Mouse (Mus musculus) midbrain, embryonic 14.5 days (tissue): ENCODE results near the gene Fam207a. TPM values are rescaled to one million over a fixed set of nuclear protein-coding genes. Genes with fewer than 3 reads are reported as not detected.

Source experiments
- ATAC-seq: fragments of 200-750 bp; cut with Nextera tagmentation; 2 replicates; pipeline ENCODE4 v1.8.0; 2017; ENCODE audit warnings: moderate number of reproducible peaks, moderate library complexity; ENCODE audit not compliant: low FRiP score, low TSS enrichment
- DNase-seq: peaks from one replicate; pipeline ENCODE4 v3.0.0-alpha.2; 2015
- H3K27ac ChIP-seq: fragments of 300-500 bp; sonication (generic); replicated peaks from 2 replicates; pipeline ENCODE4 v1.5.1; 2014; ENCODE audit warnings: mild to moderate bottlenecking, low read depth, low read length, moderate library complexity
- H3K27me3 ChIP-seq: fragments of 300-500 bp; sonication (generic); 2 replicates; pipeline ENCODE4 v1.6.1; 2014; ENCODE audit warnings: low read length, control low read depth, mixed read lengths; ENCODE audit not compliant: control insufficient read depth, insufficient read depth
- H3K36me3 ChIP-seq: fragments of 300-500 bp; sonication (generic); 2 replicates; pipeline ENCODE4 v1.6.1; 2014; ENCODE audit warnings: low read length, control low read depth; ENCODE audit not compliant: control insufficient read depth, insufficient read depth
- H3K4me1 ChIP-seq: fragments of 300-500 bp; sonication (generic); 2 replicates; pipeline ENCODE4 v1.6.1; 2014; ENCODE audit warnings: mild to moderate bottlenecking, antibody characterized with exemption, low read length, control low read depth; ENCODE audit not compliant: control insufficient read depth, insufficient read depth
- H3K4me2 ChIP-seq: fragments of 300-500 bp; sonication (generic); 2 replicates; pipeline ENCODE4 v1.6.1; 2014; ENCODE audit warnings: mild to moderate bottlenecking, low read length, moderate library complexity
- H3K4me3 ChIP-seq: fragments of 300-500 bp; sonication (generic); replicated peaks from 2 replicates; pipeline ENCODE4 v1.5.1; 2014; ENCODE audit warnings: low read depth, low read length
- H3K9ac ChIP-seq: fragments of 300-500 bp; sonication (generic); replicated peaks from 2 replicates; pipeline ENCODE4 v1.6.1; 2014; ENCODE audit warnings: mild to moderate bottlenecking, low read length, moderate library complexity
- H3K9me3 ChIP-seq: fragments of 300-500 bp; sonication (generic); 2 replicates; pipeline ENCODE4 v1.6.1; 2016; ENCODE audit warnings: low read length, control low read depth, mixed read lengths; ENCODE audit not compliant: control insufficient read depth
- WGBS: fragments of 180-500 bp; shearing (Covaris S2); extraction: QIAGEN DNeasy Blood & Tissue Kit; methylation state at CpG from one replicate; pipeline ENCODE4 v1.1.7; 2014; 5-methylcytosine and 5-hydroxymethylcytosine counted together
- polyA plus RNA-seq: library from polyadenylated mRNA; unstranded; fragments of >200 nt; fragmentation: Nextera tagmentation; extraction: Ambion mirVana; gene quantifications from 2 replicates; pipeline ENCODE4 v1.2.1, GENCODE M21; 2014

Gene Fam207a
- polyA plus RNA-seq, 1 experiment from 2014 or later, result 41.2 TPM

DNA sequence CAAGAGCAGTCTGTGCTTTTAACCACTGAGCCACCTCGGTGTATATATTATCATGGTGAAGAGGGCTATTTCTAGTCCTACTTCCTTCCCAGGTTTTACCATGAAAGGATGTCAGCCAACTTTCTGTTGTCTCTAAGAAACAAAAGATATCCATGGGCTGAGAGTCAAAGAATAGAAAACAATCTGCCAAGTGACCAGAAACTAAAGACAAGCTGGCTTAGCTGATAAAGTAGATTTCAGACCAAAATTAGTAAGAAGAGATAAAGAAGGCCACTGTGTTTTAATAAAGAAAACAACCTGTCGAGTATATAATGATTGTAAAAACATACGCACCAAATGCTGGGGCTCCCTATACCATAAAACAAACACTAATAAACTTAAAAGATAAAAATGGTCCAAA lies 38.7 kb downstream of the Fam207a start:
- Histone ChIP-seq H3K4me2 (no peak overlapping the region), H3K9ac (no peak overlapping the region), H3K36me3 (no peaks in the 10 kb centered on the region), H3K4me3 (no peak overlapping the region), H3K27me3 (no peaks in the 10 kb centered on the region), H3K4me1 (no peaks in the 10 kb centered on the region), H3K27ac (no peak overlapping the region), H3K9me3 (no peaks in the 10 kb centered on the region)
- WGBS, result 90% methylated on average over 3 of the region's 3 CpGs
- no peak for ATAC-seq
- DNase-seq, result no peak

DNA sequence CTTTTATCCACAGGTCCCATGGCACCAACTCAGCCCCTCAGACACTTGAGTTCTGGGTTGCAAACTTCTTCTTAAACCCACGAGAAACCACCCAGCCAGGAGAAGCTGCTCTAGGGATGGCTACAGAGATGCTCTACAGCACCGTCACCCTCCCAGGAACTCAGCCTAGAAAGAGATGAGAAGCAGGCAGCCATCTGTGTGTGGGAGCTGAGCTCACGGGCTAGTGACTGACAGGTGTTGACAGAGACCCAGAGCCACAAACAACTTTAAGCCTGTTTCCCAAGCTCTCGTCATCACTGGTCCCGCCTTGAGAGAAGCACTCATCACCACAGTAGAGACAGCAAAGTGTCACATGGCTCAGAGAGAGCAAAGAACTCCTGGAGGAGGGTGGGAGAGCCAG lies 43.4 kb downstream of the Fam207a start:
- Histone ChIP-seq H3K9ac (no peak overlapping the region), H3K9me3 (no peaks in the 10 kb centered on the region), H3K4me2 (no peak overlapping the region), H3K36me3 (no peaks in the 10 kb centered on the region), H3K27ac (no peak overlapping the region), H3K27me3 (no peaks in the 10 kb centered on the region), H3K4me3 (no peak overlapping the region), H3K4me1 (no peaks in the 10 kb centered on the region)
- DNase-seq, result no peak
- ATAC-seq, result no peak
- 84% methylated on average over 5 of the region's 5 CpGs for WGBS

DNA sequence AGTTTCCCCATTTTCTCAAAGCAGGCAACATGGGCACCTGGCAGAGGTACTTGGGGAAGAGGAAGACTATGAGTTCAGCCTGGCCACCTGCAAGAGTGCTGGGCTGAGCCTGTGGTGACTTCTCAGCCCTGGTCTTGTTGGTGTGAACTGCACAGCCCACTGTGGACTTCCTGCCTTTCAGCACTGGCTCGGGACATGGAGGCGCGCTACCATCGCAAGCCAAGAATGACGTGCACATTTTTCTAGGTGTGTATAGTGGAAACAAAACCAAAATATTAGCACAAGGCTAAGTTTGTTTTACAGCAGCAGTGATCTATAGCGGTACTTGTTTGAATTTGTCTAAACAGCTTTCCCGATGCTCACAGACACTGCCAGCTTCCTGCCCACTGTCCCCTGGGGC lies 44.1 kb downstream of the Fam207a start:
- H3K4me1 ChIP-seq, result no peaks in the 10 kb centered on the region
- no peak for ATAC-seq
- H3K4me2 ChIP-seq, result no peak overlapping the region
- no peaks in the 10 kb centered on the region for H3K9me3 ChIP-seq
- no peak overlapping the region for H3K27ac ChIP-seq
- no peak for DNase-seq
- no peak overlapping the region for H3K4me3 ChIP-seq
- no peak overlapping the region for H3K9ac ChIP-seq
- H3K27me3 ChIP-seq, result no peaks in the 10 kb centered on the region
- 89% methylated on average over 7 of the region's 7 CpGs for WGBS
- no peaks in the 10 kb centered on the region for H3K36me3 ChIP-seq

DNA sequence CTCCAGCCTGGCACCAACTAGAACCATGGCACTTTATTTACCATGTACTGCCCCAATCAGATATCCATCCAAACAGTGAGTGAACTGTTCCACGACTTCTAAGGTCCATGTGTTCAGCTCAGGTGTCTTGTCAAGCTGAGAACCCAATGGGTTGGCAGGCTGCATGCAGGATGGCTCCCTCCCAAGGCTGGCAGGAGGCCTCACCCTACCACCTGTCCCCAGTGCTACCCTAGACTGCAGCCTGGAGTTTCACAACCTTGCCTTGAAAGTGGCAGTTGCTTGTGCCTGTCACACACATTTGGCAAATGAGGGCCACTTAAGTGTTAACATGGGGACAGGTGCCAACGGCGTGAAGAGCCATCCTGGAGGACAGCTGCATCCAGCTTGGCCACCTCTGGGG lies 44.8 kb downstream of the Fam207a start:
- no peak overlapping the region for H3K4me2 ChIP-seq
- H3K9me3 ChIP-seq, result no peaks in the 10 kb centered on the region

DNA sequence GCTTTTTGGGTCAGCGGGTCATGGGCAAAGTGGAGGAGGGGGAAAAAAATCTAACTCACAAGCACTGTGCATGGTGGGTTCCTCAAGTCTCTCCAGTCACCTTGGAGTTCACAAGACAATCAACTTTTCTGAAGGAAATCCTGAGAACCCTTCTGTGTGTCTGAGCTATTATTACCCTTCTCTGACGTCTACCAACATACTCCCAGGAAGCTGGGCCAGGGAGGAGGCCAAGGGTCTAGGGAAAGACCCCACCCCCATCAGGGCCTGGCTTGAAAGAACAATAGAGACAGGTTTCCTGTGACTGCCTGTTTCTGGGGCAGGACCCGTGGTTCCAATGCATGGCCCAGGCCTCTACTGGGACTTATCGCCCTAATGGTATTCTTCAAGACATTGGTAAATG lies 46.9 kb downstream of the Fam207a start:
- Histone ChIP-seq H3K4me2 (no peak overlapping the region), H3K27me3 (no peaks in the 10 kb centered on the region), H3K4me1 (no peaks in the 10 kb centered on the region), H3K4me3 (no peak overlapping the region), H3K36me3 (no peaks in the 10 kb centered on the region), H3K9me3 (no peaks in the 10 kb centered on the region), H3K9ac (no peak overlapping the region), H3K27ac (no peak overlapping the region)
- ATAC-seq (no peak), DNase-seq (no peak)
- 72% methylated on average over 4 of the region's 4 CpGs for WGBS

More for the DNA sequence above, 44.8 kb downstream of the Fam207a start:
- DNase-seq (no peak), ATAC-seq (no peak)
- no peak overlapping the region for H3K27ac ChIP-seq
- H3K4me3 ChIP-seq, result no peak overlapping the region
- no peak overlapping the region for H3K9ac ChIP-seq
- 80% methylated on average over 3 of the region's 3 CpGs for WGBS
- no peaks in the 10 kb centered on the region for H3K27me3 ChIP-seq
- no peaks in the 10 kb centered on the region for H3K4me1 ChIP-seq
- H3K36me3 ChIP-seq, result no peaks in the 10 kb centered on the region

DNA sequence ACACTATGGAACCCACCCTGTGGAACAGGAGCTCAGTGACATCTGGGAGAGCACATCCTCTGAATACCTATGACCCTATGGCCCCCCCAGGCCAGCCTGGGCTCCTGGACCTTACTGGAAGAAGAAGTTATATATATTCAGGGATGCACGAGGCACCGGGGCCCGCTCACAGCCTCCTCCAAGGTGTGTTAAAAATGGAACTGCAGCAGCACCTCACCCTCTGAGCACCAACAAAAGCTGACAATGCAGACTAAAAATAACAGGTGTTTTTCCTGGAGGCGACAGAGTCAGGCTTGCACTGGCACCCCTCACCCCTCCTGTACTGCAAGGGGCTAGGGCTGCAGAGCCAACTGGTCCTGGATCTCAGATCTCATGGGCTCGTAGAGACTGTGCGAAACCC lies 48.2 kb downstream of the Fam207a start:
- no peak overlapping the region for H3K27ac ChIP-seq
- 95% methylated on average over 6 of the region's 6 CpGs for WGBS
- ATAC-seq, result no peak
- no peaks in the 10 kb centered on the region for H3K36me3 ChIP-seq
- no peak for DNase-seq
- no peak overlapping the region for H3K4me2 ChIP-seq
- H3K4me3 ChIP-seq, result no peak overlapping the region
- no peaks in the 10 kb centered on the region for H3K27me3 ChIP-seq
- no peaks in the 10 kb centered on the region for H3K4me1 ChIP-seq
- no peaks in the 10 kb centered on the region for H3K9me3 ChIP-seq
- H3K9ac ChIP-seq, result no peak overlapping the region

DNA sequence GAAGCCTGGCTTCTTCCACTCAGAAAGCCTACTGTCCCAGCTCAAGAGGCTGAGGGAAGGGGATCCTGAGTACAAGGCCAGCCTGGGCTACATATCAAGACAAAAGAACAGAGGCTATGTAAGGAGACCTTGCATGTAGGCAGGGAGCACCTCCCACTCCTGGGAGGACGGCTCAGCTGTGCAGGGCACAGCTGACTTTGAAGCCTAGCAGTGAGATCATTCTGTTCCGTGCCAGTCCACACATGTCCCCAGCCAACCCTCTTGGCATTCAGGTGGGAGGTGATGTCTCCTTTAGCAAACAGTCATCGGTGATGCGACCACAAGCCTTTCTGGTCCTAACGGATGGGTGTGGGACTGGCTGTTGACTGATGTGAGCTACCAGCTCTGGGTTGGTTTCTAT lies 49.7 kb downstream of the Fam207a start:
- no peak for DNase-seq
- 84% methylated on average over 5 of the region's 5 CpGs for WGBS
- Histone ChIP-seq H3K4me2 (no peak overlapping the region), H3K9me3 (no peaks in the 10 kb centered on the region), H3K4me3 (no peak overlapping the region), H3K36me3 (no peaks in the 10 kb centered on the region), H3K9ac (no peak overlapping the region), H3K4me1 (no peaks in the 10 kb centered on the region), H3K27ac (no peak overlapping the region), H3K27me3 (no peaks in the 10 kb centered on the region)
- ATAC-seq, result no peak

DNA sequence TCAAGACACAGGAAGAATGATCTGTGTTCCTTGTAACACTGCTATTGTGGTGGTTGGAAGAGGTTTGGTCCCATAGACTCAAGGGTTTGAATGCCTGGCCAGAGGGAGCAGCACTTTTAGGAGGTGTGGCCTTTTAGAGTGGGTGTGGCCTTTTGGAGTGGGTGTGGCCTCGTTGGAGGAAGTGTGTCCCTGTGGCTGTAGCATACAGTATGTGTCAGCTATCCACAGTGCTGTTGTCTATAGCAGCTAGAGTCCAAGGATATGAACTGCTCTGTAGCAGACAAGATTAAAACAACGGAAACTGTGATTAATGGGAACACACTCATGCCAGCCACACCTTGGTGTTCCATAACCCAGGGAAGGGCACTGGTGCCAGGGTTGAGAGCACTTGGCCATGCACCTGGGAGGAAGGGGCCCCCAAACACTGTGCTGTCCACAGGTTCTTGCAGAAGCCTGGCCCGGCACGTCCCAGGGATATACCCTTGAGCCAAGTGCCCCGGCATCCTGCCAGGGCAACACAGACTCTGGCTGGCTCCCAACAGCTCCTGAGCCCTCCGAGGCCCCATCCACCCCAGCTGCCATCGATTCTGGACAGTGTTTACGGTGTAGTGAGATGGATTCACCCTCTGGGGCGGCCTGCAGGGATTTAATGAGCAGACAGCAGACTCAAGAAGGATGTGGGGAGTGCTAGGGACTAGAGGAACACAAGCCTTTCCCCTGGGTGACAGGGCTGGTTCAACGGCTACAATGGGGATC lies 51.2 kb downstream of the Fam207a start:
- ATAC-seq (no peak), DNase-seq (peak; percentile 40)
- 74% methylated on average over 10 of the region's 10 CpGs for WGBS

DNA sequence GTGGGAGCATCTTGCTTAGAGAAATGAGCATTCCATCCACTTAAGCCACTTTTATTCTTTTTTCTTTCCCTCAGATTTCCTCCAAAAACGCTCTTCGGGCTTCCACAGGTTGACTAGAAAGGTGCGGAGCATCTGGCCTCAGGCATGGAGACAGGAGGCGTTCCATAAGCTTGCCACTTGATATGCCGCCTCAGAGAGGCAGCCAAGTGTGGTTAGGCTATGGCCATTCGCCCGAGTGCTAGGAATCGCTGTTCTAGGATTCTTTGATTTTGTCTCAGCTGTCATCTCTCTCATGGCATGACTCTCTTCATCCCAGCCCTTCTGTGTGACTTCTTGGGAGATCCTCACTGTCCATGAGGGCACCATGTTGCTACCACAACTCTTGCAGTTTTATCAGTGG lies 54.4 kb downstream of the Fam207a start:
- 90% methylated on average over 8 of the region's 8 CpGs for WGBS

More for the DNA sequence above, 51.2 kb downstream of the Fam207a start:
- Histone ChIP-seq H3K4me1 (no peaks in the 10 kb centered on the region), H3K36me3 (no peaks in the 10 kb centered on the region), H3K4me3 (no peak overlapping the region), H3K4me2 (no peak overlapping the region), H3K27me3 (no peaks in the 10 kb centered on the region), H3K9me3 (no peaks in the 10 kb centered on the region), H3K9ac (no peak overlapping the region), H3K27ac (no peak overlapping the region)

More for the DNA sequence above, 54.4 kb downstream of the Fam207a start:
- Histone ChIP-seq H3K4me3 (no peak overlapping the region), H3K36me3 (no peaks in the 10 kb centered on the region), H3K27me3 (no peaks in the 10 kb centered on the region), H3K27ac (no peak overlapping the region), H3K4me2 (no peak overlapping the region), H3K4me1 (no peaks in the 10 kb centered on the region), H3K9ac (no peak overlapping the region), H3K9me3 (no peaks in the 10 kb centered on the region)
- DNase-seq (no peak), ATAC-seq (no peak)
